Mouse (Mus musculus): Measurements from ENCODE around the gene Sesn2.

GRCm38 (mm10) chr4:132532981-132533916 is 22.9 kb upstream of the Sesn2 start, which contains the start of gene Atpif1:
- peak; percentile 5; the same call in 1 of the 2 replicates for TF ChIP-seq CTCF (IDR thresholded peaks at IDR 0.05)
- no peak for TF ChIP-seq EP300 (IDR thresholded peaks at IDR 0.05)
